Mouse (Mus musculus): ENCODE measurements around the gene Otop1. TPM values are rescaled to one million over a fixed set of nuclear protein-coding genes. Genes with fewer than 3 reads are reported as not detected.

Gene Otop1
- total RNA-seq, 2 experiments from 2014 or later, result not detected

GRCm38 (mm10) chr5:38285724-38286123 lies 10.0 kb downstream of the Otop1 start:
- ATAC-seq (replicated peaks; ENCODE audit: low FRiP score, low TSS enrichment, poor library complexity, severe bottlenecking), result no peak

- no peak for ATAC-seq (replicated peaks; ENCODE audit: low FRiP score, low TSS enrichment, poor library complexity, severe bottlenecking)
These were observed 12.7 kb downstream of the Otop1 start for GRCm38 (mm10) chr5:38288476-38288875.

- ATAC-seq (replicated peaks; ENCODE audit: low FRiP score, low TSS enrichment, poor library complexity, severe bottlenecking), result no peak
These were observed 26.1 kb downstream of the Otop1 start for GRCm38 (mm10) chr5:38301761-38302411.

GRCm38 (mm10) chr5:38302651-38303050 lies 26.9 kb downstream of the Otop1 start:
- ATAC-seq (replicated peaks; ENCODE audit: low FRiP score, low TSS enrichment, poor library complexity, severe bottlenecking), result no peak

- ATAC-seq (replicated peaks; ENCODE audit: low FRiP score, low TSS enrichment, poor library complexity, severe bottlenecking), result no peak
These were observed 29.5 kb downstream of the Otop1 start for GRCm38 (mm10) chr5:38305241-38305640.

GRCm38 (mm10) chr5:38307255-38308101 lies 31.7 kb downstream of the Otop1 start:
- ATAC-seq (replicated peaks; ENCODE audit: low FRiP score, low TSS enrichment, poor library complexity, severe bottlenecking), result peak; percentile 90

GRCm38 (mm10) chr5:38308873-38309272 lies 33.1 kb downstream of the Otop1 start:
- ATAC-seq (replicated peaks; ENCODE audit: low FRiP score, low TSS enrichment, poor library complexity, severe bottlenecking), result peak; percentile 82

- no peak for ATAC-seq (replicated peaks; ENCODE audit: low FRiP score, low TSS enrichment, poor library complexity, severe bottlenecking)
These were observed 34.0 kb downstream of the Otop1 start for GRCm38 (mm10) chr5:38309795-38310194.

- ATAC-seq (replicated peaks; ENCODE audit: low FRiP score, low TSS enrichment, poor library complexity, severe bottlenecking), result no peak
These were observed 43.4 kb downstream of the Otop1 start, which contains the start of gene Drd5 for GRCm38 (mm10) chr5:38318966-38319786. Drd5 (plus strand) TSS chr5:38319367.

GRCm38 (mm10) chr5:38333381-38333780 lies 57.6 kb downstream of the Otop1 start:
- ATAC-seq (replicated peaks; ENCODE audit: low FRiP score, low TSS enrichment, poor library complexity, severe bottlenecking), result no peak

GRCm38 (mm10) chr5:38334582-38334981 lies 58.8 kb downstream of the Otop1 start:
- no peak for ATAC-seq (replicated peaks; ENCODE audit: low FRiP score, low TSS enrichment, poor library complexity, severe bottlenecking)

- no peak for ATAC-seq (replicated peaks; ENCODE audit: low FRiP score, low TSS enrichment, poor library complexity, severe bottlenecking)
These were observed 67.3 kb downstream of the Otop1 start for GRCm38 (mm10) chr5:38343101-38343500.

GRCm38 (mm10) chr5:38346646-38347432 lies 71.1 kb downstream of the Otop1 start:
- 0 out of 2 replicates have a peak, but pooled peaks have one; percentile 55 for ATAC-seq (replicated peaks; ENCODE audit: low FRiP score, low TSS enrichment, poor library complexity, severe bottlenecking)

GRCm38 (mm10) chr5:38350351-38350929 lies 74.7 kb downstream of the Otop1 start:
- no peak for ATAC-seq (replicated peaks; ENCODE audit: low FRiP score, low TSS enrichment, poor library complexity, severe bottlenecking)

Other genes starting within 250 kb of the Otop1 start
- gene Stx18, start 237.2 kb upstream of the Otop1 start, total RNA-seq (2014; fragmentation: Nextera tagmentation), result 16.6 and 24.0 TPM in 2 replicates
- gene Stx18, start 237.2 kb upstream of the Otop1 start, total RNA-seq (2017), result 26.9 and 31.5 TPM in 2 replicates
- gene Nsg1, start 116.1 kb upstream of the Otop1 start, total RNA-seq (2014; fragmentation: Nextera tagmentation), result not detected in 2 replicates
- gene Nsg1, start 116.1 kb upstream of the Otop1 start, total RNA-seq (2017), result 0.05 TPM in 1 of 2 replicates, not detected in the other
- gene Zbtb49, start 55.5 kb upstream of the Otop1 start, total RNA-seq (2014; fragmentation: Nextera tagmentation), result 5.6 and 16.1 TPM in 2 replicates
- 6.8 and 13.5 TPM in 2 replicates for gene Zbtb49, start 55.5 kb upstream of the Otop1 start, total RNA-seq (2017)
- gene Lyar, start 55.5 kb upstream of the Otop1 start, total RNA-seq (2014; fragmentation: Nextera tagmentation), result 158 and 198 TPM in 2 replicates
- gene Lyar, start 55.5 kb upstream of the Otop1 start, total RNA-seq (2017), result 267 and 298 TPM in 2 replicates
- gene Tmem128, start 15.8 kb upstream of the Otop1 start, total RNA-seq (2014; fragmentation: Nextera tagmentation), result 35.4 and 43.3 TPM in 2 replicates
- 16.2 and 28.8 TPM in 2 replicates for gene Tmem128, start 15.8 kb upstream of the Otop1 start, total RNA-seq (2017)
- gene Drd5, start 43.4 kb downstream of the Otop1 start, total RNA-seq (2014; fragmentation: Nextera tagmentation), result not detected in 2 replicates
- not detected in 2 replicates for gene Drd5, start 43.4 kb downstream of the Otop1 start, total RNA-seq (2017)
- gene Slc2a9, start 227.2 kb downstream of the Otop1 start, total RNA-seq (2014; fragmentation: Nextera tagmentation), result 1.5 and 4.6 TPM in 2 replicates
- 1.8 and 4.4 TPM in 2 replicates for gene Slc2a9, start 227.2 kb downstream of the Otop1 start, total RNA-seq (2017)